ENCODE assay signal across 8 mouse cellular contexts in the genomic region with DNA sequence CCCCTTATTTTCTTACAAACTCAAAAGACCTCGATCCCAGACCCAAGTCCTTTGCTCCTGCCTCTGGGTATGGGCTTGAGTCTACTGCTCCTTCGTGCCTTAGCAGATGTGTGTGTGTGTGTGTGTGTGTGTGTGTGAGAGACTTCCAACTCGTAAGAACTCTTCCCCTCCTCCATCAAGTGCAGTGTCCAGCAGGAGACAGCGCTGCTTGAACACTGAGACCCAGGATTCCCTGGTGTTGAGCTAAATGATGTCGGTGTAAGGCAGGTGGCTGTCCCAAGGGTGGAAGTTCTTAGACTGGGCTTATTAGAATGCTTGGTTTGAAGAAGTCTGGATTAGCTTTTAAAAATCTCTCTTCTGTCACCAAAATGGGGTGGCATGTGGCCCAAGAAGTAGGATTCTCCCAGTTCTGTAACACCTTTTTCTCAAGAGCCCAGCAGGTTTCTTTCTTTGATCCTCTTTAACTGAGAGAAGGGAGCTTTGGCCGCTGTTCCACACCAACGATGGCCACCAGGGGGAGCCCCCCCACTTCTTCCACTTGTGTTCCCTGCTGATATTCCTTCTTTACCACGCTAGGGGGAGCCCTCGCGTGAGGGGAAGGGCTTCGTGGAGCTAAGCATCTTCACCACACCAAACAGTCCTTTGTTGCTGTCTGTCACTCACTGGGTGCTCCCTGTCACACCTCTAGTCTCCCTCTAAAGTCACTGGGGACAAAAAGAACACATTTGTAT. TPM values are rescaled to one million over a fixed set of nuclear protein-coding genes. Genes with fewer than 3 reads are reported as not detected.
A peak's percentile ranks its signal among the peaks of the same experiment; 100 is the strongest.
DNase-seq lines count a peak whose midpoint lies in the region; ATAC-seq and TF ChIP-seq lines count a peak whose summit lies in the region.

No protein-coding gene starts in this region.

- intact Hi-C loops in gastrocnemius, postnatal 36 days (cut with DNase I) = loop anchor here (1.0 kb wide), 1 partner anchor 50 kb away; no protein-coding TSS in a partner anchor

- H3K36me3 ChIP-seq in heart, embryonic 11.5 days (ENCODE audit: control insufficient read depth, insufficient read depth, low read length) = no peaks in the 10 kb centered on the region
- no peaks in the 10 kb centered on the region for H3K36me3 ChIP-seq in kidney, adult 2 months (ENCODE audit: control insufficient read depth, insufficient read depth, low read length)
- H3K36me3 ChIP-seq in limb, embryonic 12.5 days = no peaks in the 10 kb centered on the region
- no peaks in the 10 kb centered on the region for H3K36me3 ChIP-seq in midbrain, postnatal 0 days (ENCODE audit: insufficient read depth, low read length)

- H3K27me3 ChIP-seq in heart, embryonic 11.5 days (ENCODE audit: control insufficient read depth, insufficient read depth, low read length) = no peaks in the 10 kb centered on the region
- no peaks in the 10 kb centered on the region for H3K27me3 ChIP-seq in kidney, adult 2 months (replicated peaks; ENCODE audit: control insufficient read depth, insufficient read depth, low read length)
- H3K27me3 ChIP-seq in limb, embryonic 12.5 days = no peaks in the 10 kb centered on the region
- no peaks in the 10 kb centered on the region; the same call in 1 of the 2 replicates for H3K27me3 ChIP-seq in midbrain, postnatal 0 days (ENCODE audit: insufficient read depth, low read length)

- no peak overlapping the region for H3K27ac ChIP-seq in heart, embryonic 11.5 days (ENCODE audit: low read depth, low read length)
- no peak overlapping the region for H3K27ac ChIP-seq in kidney, adult 2 months (ENCODE audit: insufficient read depth, low read depth, low read length)
- 0 out of 2 replicates have a peak overlapping the region, but pooled peaks have one; percentile 35 for H3K27ac ChIP-seq in limb, embryonic 12.5 days
- H3K27ac ChIP-seq in midbrain, postnatal 0 days (ENCODE audit: low read depth, low read length) = no peak overlapping the region

- H3K9ac ChIP-seq in heart, embryonic 11.5 days (ENCODE audit: low read depth, low read length) = no peak overlapping the region
- no peak overlapping the region for H3K9ac ChIP-seq in limb, embryonic 12.5 days (replicated peaks)
- no peak overlapping the region for H3K9ac ChIP-seq in midbrain, postnatal 0 days (replicated peaks; ENCODE audit: low read length, poor library complexity, severe bottlenecking)

- H3K4me3 ChIP-seq in heart, embryonic 11.5 days (ENCODE audit: low read depth, low read length) = no peak overlapping the region
- H3K4me3 ChIP-seq in kidney, adult 2 months (ENCODE audit: insufficient read depth, low read depth, low read length) = no peak overlapping the region
- no peak overlapping the region for H3K4me3 ChIP-seq in limb, embryonic 12.5 days (replicated peaks)
- no peak overlapping the region for H3K4me3 ChIP-seq in midbrain, postnatal 0 days (ENCODE audit: low read depth, low read length)

- no peak overlapping the region for H3K4me2 ChIP-seq in heart, embryonic 11.5 days
- H3K4me2 ChIP-seq in limb, embryonic 12.5 days = no peak overlapping the region
- no peak overlapping the region for H3K4me2 ChIP-seq in midbrain, postnatal 0 days (ENCODE audit: low read depth, low read length, poor library complexity, severe bottlenecking)

- no peaks in the 10 kb centered on the region for H3K9me3 ChIP-seq in heart, embryonic 11.5 days (replicated peaks; ENCODE audit: control insufficient read depth, low read length)
- H3K9me3 ChIP-seq in limb, embryonic 12.5 days = no peaks in the 10 kb centered on the region
- H3K9me3 ChIP-seq in midbrain, postnatal 0 days (ENCODE audit: low read length) = no peaks in the 10 kb centered on the region

- H3K4me1 ChIP-seq in heart, embryonic 11.5 days (ENCODE audit: control insufficient read depth, insufficient read depth, low read length) = peaks cover 16% of the 10 kb centered on the region
- H3K4me1 ChIP-seq in kidney, adult 2 months (ENCODE audit: control insufficient read depth, insufficient read depth, low read length) = peaks cover 3% of the 10 kb centered on the region; the same call in 1 of the 2 replicates
- peaks cover 23% of the 10 kb centered on the region for H3K4me1 ChIP-seq in limb, embryonic 12.5 days (replicated peaks)
- H3K4me1 ChIP-seq in midbrain, postnatal 0 days (ENCODE audit: insufficient read depth, low read length) = no peaks in the 10 kb centered on the region

- TF ChIP-seq CTCF in kidney, adult 2 months (conservative IDR thresholded peaks at IDR 0.05; ENCODE audit: insufficient read depth, insufficient read length, low read depth, low read length) = peak; percentile 100
- peak; percentile 100 for TF ChIP-seq CTCF in midbrain, postnatal 0 days (IDR thresholded peaks at IDR 0.05)

- ATAC-seq in heart, embryonic 11.5 days (replicated peaks; ENCODE audit: insufficient number of reproducible peaks, low FRiP score, low TSS enrichment) = no peak
- ATAC-seq in limb, embryonic 12.5 days (ENCODE audit: insufficient number of reproducible peaks, insufficient read depth, low FRiP score, low TSS enrichment, low read depth) = no peak
- ATAC-seq in midbrain, postnatal 0 days (ENCODE audit: low FRiP score) = peak; percentile 71

- TF ChIP-seq POLR2A in kidney, adult 2 months (IDR thresholded peaks at IDR 0.05; ENCODE audit: low read depth, low read length) = no peak

- peak; percentile 92 for DNase-seq in heart, adult 11 months
- DNase-seq in embryo, embryonic 10.5 days (ENCODE audit: low spot score) = peak; percentile 94
- peak; percentile 61 to 62 for DNase-seq in gastrocnemius, postnatal 36 days
- DNase-seq in kidney, adult 2 months = peak; percentile 80
- peak; percentile 86 for DNase-seq in midbrain, postnatal 0 days (ENCODE audit: low spot score)
- DNase-seq in spleen, postnatal 10 days (ENCODE audit: low spot score in 2 of 2) = peak; percentile 73 to 89

- WGBS in heart, embryonic 11.5 days (ENCODE audit: insufficient replicate concordance) = 20% methylated on average over 11 of the region's 11 CpGs
- 23% methylated on average over 11 of the region's 11 CpGs for WGBS in kidney, adult 2 months
- 24% methylated on average over 11 of the region's 11 CpGs for WGBS in limb, embryonic 12.5 days
- WGBS in midbrain, postnatal 0 days = 27% methylated on average over 11 of the region's 11 CpGs

RNA-seq across cellular contexts. Expression of a gene that starts 17.0 kb away (rescaled TPM):
- polyA plus RNA-seq in heart, embryonic 11.5 days (2014; fragmentation: Nextera tagmentation; extraction: Ambion mirVana) = 0.82 and 1.3 TPM in 2 replicates
- under 1 TPM; 0.22 to 0.66 TPM for total RNA-seq in gastrocnemius, postnatal 36 days (2021)
- 2.6 and 2.7 TPM in 2 replicates for polyA plus RNA-seq in kidney, adult 2 months (2012; rRNA removed)
- polyA plus RNA-seq in limb, embryonic 12.5 days (2016; fragmentation: Nextera tagmentation; extraction: Ambion mirVana) = 0.59 and 0.97 TPM in 2 replicates
- 0.16 and 0.66 TPM in 2 replicates for total RNA-seq in midbrain, postnatal 0 days (2014; rRNA removed)
- 1.1 TPM in 2 replicates for polyA plus RNA-seq in midbrain, postnatal 0 days (2015; fragmentation: Nextera tagmentation; extraction: Ambion mirVana)

RNA-seq across cellular contexts. Expression of a gene that starts 27.5 kb away (rescaled TPM):
- 82.6 and 84.0 TPM in 2 replicates for polyA plus RNA-seq in heart, embryonic 11.5 days (2014; fragmentation: Nextera tagmentation; extraction: Ambion mirVana)
- total RNA-seq in gastrocnemius, postnatal 36 days (2021) = 10 to 100 TPM; 40.8 to 59.1 TPM
- 82.5 and 85.1 TPM in 2 replicates for polyA plus RNA-seq in kidney, adult 2 months (2012; rRNA removed)
- polyA plus RNA-seq in limb, embryonic 12.5 days (2016; fragmentation: Nextera tagmentation; extraction: Ambion mirVana) = 211 and 229 TPM in 2 replicates
- 95.4 and 142 TPM in 2 replicates for total RNA-seq in midbrain, postnatal 0 days (2014; rRNA removed)
- polyA plus RNA-seq in midbrain, postnatal 0 days (2015; fragmentation: Nextera tagmentation; extraction: Ambion mirVana) = 148 and 152 TPM in 2 replicates

RNA-seq across cellular contexts. Expression of a gene that starts 36.8 kb away (rescaled TPM):
- 0.08 TPM in 1 of 2 replicates, not detected in the other for polyA plus RNA-seq in heart, embryonic 11.5 days (2014; fragmentation: Nextera tagmentation; extraction: Ambion mirVana)
- not detected for total RNA-seq in gastrocnemius, postnatal 36 days (2021)
- 0.12 TPM in 1 of 2 replicates, not detected in the other for polyA plus RNA-seq in kidney, adult 2 months (2012; rRNA removed)
- 0.09 TPM in 1 of 2 replicates, not detected in the other for polyA plus RNA-seq in limb, embryonic 12.5 days (2016; fragmentation: Nextera tagmentation; extraction: Ambion mirVana)
- 0.66 and 4.2 TPM in 2 replicates for total RNA-seq in midbrain, postnatal 0 days (2014; rRNA removed)
- polyA plus RNA-seq in midbrain, postnatal 0 days (2015; fragmentation: Nextera tagmentation; extraction: Ambion mirVana) = 0.82 and 2.6 TPM in 2 replicates

RNA-seq across cellular contexts. Expression of a gene that starts 36.8 kb away (rescaled TPM):
- polyA plus RNA-seq in heart, embryonic 11.5 days (2014; fragmentation: Nextera tagmentation; extraction: Ambion mirVana) = 13.2 and 16.9 TPM in 2 replicates
- under 1 TPM; 0.74 to 0.76 TPM for total RNA-seq in gastrocnemius, postnatal 36 days (2021)
- 6.4 and 8.0 TPM in 2 replicates for polyA plus RNA-seq in kidney, adult 2 months (2012; rRNA removed)
- polyA plus RNA-seq in limb, embryonic 12.5 days (2016; fragmentation: Nextera tagmentation; extraction: Ambion mirVana) = 29.4 and 29.9 TPM in 2 replicates
- total RNA-seq in midbrain, postnatal 0 days (2014; rRNA removed) = 2.7 and 3.5 TPM in 2 replicates
- polyA plus RNA-seq in midbrain, postnatal 0 days (2015; fragmentation: Nextera tagmentation; extraction: Ambion mirVana) = 1.4 and 1.5 TPM in 2 replicates

RNA-seq across cellular contexts. Expression of a gene that starts 55.2 kb away (rescaled TPM):
- polyA plus RNA-seq in heart, embryonic 11.5 days (2014; fragmentation: Nextera tagmentation; extraction: Ambion mirVana) = 0.16 and 0.18 TPM in 2 replicates
- total RNA-seq in gastrocnemius, postnatal 36 days (2021) = not detected
- 0.05 TPM in 1 of 2 replicates, not detected in the other for polyA plus RNA-seq in kidney, adult 2 months (2012; rRNA removed)
- 0.08 TPM in 1 of 2 replicates, not detected in the other for polyA plus RNA-seq in limb, embryonic 12.5 days (2016; fragmentation: Nextera tagmentation; extraction: Ambion mirVana)
- total RNA-seq in midbrain, postnatal 0 days (2014; rRNA removed) = 0.38 and 1.2 TPM in 2 replicates
- 0.54 and 0.91 TPM in 2 replicates for polyA plus RNA-seq in midbrain, postnatal 0 days (2015; fragmentation: Nextera tagmentation; extraction: Ambion mirVana)
